Mouse (Mus musculus): ENCODE results near the gene Sf3b2.

DNA sequence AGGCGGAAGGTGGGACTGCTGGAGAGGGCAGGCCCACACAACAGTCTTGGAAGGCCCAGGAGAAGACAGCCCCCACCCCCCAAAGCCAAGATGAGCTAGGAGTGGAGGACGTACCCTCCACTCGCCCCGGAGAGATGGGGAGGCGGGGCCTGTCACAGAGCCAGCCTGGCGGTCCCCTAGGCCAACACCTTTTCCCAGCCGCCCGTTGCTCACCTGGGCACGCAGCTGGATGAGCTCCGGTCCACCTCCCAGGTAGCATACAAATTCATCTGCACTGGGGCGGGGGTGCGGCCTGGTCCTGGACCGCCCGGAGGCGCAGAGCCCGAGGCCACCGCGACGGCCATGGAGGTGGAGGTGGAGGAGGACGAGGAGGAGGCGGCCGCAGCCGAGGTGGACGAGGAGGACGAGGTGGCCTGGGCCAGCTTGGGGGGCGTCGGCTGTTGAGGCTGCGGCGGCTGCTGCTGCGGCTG lies 22.9 kb downstream of the Sf3b2 start:
- TF ChIP-seq POLR2A (IDR thresholded peaks at IDR 0.05; ENCODE audit: low read depth, low read length) (no peak), CTCF (IDR thresholded peaks at IDR 0.05; ENCODE audit: extremely low read depth, insufficient read length, insufficient replicate concordance, low read depth, low read length) (no peak)
